Mouse (Mus musculus): ENCODE measurements around the gene Lrrtm1.
A peak's percentile ranks its signal among the peaks of the same experiment; 100 is the strongest.

Lrrtm1 gene

DNA sequence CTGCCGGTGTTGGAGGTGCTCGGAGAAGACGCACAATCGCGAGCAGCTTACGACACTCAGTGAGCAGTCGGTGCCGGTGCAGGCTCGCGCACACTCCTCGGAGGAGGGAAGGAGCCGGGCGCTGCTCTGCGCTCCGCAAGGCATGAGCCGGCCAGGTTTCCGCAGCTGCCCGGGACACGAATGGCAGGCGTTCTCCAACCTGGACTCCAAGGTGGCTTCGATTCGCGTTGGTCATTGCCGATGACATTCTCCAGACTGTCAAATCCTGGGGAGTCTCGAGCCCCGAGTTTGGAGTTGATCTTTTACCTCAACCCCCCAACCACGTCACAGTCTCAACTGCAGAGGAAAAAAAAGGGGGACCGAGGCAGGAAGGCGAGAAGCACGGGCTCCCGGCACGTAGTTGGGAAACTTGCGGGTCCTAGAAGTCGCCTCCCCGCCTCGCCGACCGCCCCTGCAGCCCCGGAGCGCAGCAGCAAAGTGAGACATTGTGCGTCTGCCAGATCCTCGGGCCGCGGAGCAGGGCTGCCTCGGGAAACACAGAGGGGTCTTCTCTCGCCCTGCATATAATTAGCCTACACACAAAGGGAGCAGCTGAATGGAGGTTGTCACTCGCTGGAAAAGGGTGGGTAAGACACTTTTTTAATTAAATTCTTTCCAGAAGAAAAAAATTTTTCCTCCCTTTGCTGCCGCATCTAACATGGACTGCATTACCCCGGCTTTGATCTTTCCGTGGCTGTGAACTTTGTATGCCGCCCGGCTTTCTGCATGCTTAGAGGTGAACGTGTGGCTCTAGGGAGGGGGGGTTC lies at the start of gene Lrrtm1:
Lrrtm1 (plus strand) TSS at position 89 of the 806 bp plus-strand sequence.
- DNase-seq, result peak; percentile 26 to 67

- DNase-seq, result no peak
These were observed 45.8 kb upstream of the Lrrtm1 start for GRCm38 (mm10) chr6:77196650-77197049.

DNA sequence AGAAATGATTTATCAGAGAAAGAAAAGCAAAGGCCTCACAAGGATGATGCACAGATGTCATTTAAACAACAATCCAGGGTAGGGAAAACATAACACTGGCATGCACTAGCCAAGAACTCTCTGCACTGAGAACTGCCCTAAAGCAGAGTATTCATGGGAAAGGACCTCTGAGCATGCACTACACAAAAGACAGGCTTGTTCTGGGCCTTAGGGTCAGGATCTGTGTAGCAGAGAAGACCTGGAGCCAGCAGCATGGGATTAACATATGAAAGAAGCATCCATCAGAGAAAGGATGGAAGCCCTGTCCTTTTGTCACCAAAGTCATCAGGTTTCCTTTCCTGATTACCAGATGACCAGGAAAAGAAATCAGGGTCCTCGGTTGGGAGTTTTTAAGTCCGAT lies 43.1 kb upstream of the Lrrtm1 start:
- DNase-seq, result no peak

GRCm38 (mm10) chr6:77209183-77209582 lies 33.3 kb upstream of the Lrrtm1 start:
- DNase-seq, result no peak

GRCm38 (mm10) chr6:77209929-77210328 lies 32.6 kb upstream of the Lrrtm1 start:
- DNase-seq, result no peak

DNA sequence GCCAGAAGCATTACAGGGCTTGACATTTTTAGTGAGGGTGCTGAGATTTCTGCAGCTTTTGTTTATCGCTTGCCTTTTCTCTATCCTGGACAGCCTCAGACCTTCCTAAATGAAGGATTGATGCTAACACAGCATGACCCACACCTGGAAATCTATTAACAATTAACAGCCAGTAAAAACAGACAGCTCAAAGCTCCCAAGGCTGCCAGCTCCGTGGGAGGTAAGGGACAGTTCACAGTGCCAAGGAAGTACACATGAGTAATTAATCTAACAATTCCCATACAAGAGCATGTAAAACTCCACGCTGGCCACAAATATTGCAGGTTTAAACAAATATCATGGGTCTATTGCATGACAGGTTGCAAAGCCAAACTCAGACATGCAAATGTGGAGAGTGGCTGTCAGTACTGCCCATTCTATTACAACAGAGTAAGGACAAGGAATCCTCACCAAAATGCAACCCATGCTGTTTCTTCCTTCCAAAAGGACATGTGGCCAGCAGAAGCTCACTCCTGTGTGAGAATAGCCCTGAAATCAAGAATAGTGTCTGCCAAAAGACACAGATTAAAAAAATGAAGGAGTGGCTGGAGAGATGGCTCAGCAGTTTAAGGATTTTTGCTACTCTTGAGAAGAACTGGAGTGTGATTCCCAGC lies 28.6 kb upstream of the Lrrtm1 start:
- DNase-seq, result peak; percentile 65 to 72

DNA sequence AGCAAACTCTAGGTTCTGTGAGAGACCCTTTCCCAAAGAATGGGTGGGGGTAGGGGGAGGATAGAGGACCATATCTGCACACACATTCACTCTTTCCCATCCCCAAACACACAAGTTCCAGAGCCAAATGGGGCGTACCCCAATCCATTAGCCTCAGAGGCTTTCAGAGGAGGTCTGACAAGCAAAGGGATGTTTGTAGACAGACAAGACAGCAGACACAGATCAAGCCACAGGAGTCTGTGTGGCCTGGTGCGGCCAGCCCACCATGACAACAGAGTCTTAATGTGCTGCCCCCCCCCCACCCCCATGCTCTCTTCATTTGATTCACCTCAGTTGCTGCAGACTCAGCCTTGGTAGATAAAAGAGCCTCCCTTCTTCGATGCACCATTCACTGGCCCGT lies 27.2 kb upstream of the Lrrtm1 start:
- no peak for DNase-seq

DNA sequence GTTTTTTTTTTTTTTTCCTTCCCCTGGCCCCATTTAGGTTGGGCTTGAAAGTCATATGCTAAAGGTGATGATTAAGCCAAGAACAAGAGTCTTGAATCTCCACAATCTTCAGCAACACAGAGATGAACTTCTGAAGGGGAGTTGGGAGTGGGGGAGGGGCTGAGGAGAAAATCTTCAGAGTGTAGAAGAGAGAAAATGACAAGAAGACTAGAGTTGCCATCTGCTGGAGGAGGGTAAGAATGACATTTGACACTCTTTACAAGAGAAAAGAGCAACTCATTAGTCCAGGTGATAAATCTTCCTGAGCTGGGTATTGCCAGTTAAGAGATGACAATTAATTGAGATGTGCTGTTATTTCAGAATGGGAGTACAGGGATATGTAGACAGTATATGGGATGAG lies 23.6 kb upstream of the Lrrtm1 start:
- DNase-seq, result peak; percentile 12 to 48

DNA sequence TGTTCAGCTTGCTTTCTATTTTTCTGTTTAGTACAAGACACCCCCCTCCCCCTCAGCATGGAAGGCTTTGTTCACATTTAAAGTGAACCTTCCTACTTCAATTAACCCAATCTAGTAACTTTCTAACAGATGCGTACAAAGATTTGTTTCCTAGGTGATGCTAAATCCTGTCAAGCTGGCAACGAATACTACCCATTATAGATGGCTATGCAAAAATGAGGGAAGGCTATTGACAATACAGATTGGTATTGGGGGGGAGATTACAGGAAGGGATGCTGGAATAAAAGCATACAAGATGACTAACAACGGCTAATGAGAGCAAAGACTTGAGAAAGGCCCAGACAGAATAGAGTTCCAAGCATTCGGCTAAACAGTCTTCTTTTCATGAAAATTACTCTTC lies 21.7 kb upstream of the Lrrtm1 start:
- DNase-seq, result no peak

DNA sequence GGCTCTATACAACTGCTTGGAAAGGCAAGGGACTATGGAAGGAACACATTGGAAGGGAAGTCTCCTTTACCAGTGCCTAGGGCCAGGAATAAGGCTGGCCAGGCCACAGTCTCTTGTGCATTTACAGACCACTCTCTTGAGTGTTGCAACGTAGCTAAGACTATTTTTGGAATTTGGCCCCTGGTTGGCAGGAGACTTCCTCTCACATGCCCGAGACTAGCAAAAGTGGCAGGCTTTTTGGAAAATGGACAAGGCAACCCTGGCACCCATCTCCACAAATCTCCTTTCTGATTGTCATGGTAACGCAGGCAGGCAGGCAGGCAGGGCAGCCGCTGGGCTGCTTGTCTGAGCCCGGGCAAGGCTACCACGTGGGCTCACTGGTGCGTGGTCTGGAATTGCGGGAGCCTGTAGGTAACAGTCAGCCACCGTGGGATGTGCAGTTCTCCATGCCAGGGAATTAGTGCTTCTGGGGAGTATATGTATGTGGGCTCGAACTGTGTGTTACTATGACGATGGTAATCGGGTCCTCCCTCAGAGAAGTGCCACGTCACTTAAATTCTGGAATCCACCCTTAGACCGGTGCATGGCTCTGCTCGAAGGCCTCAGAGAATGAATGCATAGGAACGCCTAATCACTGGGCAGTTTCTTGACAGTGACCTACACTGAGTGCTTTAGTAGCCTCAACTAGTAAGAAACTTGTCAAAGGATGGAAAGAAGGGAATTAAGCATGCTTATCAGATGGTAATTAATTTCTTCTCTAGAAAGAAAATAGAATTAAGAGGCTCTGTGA lies 19.4 kb upstream of the Lrrtm1 start:
- peak in 1 of 2 experiments; percentile 3 for DNase-seq

- DNase-seq, result no peak
These were observed 2.1 kb upstream of the Lrrtm1 start for GRCm38 (mm10) chr6:77240426-77240825.

DNA sequence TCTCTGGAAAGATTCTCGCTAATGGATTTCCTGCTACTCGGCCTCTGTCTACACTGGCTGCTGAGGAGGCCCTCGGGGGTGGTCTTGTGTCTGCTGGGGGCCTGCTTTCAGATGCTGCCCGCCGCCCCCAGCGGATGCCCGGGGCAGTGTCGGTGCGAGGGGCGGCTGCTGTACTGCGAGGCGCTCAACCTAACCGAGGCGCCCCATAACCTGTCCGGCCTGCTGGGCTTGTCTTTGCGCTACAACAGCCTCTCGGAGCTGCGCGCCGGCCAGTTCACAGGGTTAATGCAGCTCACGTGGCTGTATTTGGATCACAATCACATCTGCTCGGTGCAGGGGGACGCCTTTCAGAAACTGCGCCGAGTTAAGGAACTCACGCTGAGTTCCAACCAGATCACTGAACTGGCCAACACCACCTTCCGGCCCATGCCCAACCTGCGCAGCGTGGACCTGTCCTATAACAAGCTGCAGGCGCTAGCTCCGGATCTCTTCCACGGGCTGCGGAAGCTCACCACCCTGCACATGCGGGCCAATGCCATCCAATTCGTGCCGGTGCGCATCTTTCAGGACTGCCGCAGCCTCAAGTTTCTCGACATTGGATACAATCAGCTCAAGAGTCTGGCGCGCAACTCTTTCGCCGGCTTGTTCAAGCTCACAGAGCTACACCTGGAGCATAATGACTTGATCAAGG lies 1.2 kb downstream of the Lrrtm1 start:
- peak; percentile 4 to 28 for DNase-seq

DNA sequence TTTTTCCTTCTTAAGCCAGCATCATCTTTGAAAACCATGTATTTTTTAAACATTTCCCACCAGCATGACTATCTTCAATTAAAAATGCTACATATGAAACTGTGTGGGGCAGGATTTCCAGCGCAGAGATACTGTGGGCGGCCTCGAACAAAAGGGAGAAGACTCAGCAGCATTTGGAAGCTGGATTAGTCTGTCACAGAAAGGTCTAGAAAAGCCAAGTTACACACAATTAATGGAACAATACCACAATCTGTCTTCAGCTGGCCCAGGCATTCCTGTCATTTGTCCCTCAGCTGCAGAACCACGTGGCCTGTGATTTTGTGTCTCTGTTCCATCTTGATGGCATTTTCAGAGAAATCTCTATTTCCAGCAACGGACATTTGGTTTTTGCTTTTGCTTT lies 11.0 kb downstream of the Lrrtm1 start:
- no peak for DNase-seq

- peak; percentile 13 to 20 for DNase-seq
These were observed 13.9 kb downstream of the Lrrtm1 start for GRCm38 (mm10) chr6:77256348-77256747.

GRCm38 (mm10) chr6:77257358-77258105 lies 15.0 kb downstream of the Lrrtm1 start:
- peak; percentile 30 to 42 for DNase-seq

- DNase-seq, result no peak
These were observed 22.7 kb downstream of the Lrrtm1 start for GRCm38 (mm10) chr6:77265163-77265562.

DNA sequence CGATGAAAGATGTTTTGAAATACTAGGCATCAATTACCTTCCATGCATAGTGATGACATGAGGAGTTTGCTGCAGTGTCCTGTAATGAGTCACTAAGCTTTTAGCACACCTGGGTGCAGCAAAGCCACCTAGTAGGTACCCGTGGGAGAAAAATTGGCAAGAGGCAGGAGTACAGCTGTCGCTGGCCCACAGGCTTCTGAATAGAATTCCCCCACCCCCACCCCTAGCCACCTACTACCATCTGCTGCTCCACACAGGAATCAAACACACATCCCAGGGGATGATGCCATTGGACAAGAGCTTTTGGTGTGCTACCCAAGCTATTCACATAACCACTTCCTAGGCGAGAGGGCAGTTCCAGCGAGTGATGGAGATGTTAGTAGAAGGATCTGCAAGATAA lies 36.3 kb downstream of the Lrrtm1 start:
- DNase-seq, result no peak

- DNase-seq, result no peak
These were observed 43.8 kb downstream of the Lrrtm1 start for GRCm38 (mm10) chr6:77286317-77286716.

DNA sequence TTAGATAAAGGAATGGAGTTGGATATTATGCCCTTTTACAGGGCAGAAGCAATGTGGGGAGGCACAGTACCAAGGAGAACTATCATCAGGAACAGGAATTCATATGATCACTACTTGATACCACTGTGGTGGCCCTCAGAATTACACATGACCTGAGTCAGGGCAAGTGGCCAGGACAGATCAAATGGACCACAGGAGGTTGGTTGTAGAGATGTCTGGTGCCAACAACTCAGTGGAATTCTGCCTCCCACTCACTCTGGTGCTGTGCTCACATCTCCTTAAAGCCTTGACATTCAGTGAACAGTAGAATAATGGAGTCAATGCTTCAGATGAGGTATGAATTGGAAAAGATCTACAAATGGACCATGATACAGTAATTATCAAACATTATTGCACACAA lies 45.9 kb downstream of the Lrrtm1 start:
- DNase-seq, result no peak

DNA sequence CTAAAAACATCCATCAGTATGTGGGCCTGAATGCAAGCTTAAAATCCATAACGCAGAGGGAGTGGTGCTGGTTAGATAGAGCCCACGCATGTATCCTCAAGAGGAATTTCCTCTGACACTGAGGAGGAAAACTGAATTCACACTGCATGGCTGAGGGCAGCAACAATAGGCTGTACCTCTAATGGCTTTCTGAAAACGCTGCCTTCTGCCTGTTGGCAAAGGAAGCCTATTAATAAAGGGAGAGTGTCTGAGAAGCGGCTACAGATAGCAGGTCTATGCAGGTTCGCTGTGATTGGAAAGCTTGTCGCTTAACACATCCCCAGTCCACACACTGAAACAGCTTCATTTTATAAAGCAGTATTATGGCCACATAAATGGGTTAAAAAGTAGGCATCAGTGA lies 48.9 kb downstream of the Lrrtm1 start:
- no peak for DNase-seq

- DNase-seq, result no peak
These were observed 58.8 kb downstream of the Lrrtm1 start for GRCm38 (mm10) chr6:77301305-77301704.

DNA sequence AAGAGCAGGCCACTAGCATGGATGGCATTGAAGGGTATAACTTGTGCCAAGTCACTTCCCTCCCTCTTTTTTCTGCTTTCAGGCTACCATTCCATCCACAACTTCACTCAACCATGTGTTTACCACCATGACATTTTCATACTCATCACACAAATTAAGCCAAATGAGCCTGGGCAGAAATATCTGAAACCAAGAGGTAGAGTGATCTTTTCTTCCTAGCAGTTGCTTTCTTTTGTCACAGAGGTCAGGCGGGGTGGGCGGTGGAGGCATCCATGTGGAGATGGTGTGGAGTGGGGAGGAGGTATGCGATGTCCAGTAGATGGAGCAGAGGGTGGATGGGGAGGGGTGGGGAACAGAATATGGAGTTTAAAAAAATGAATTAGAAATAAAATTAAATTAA lies 64.3 kb downstream of the Lrrtm1 start:
- no peak for DNase-seq
